25 mouse cellular contexts compared by ENCODE assay signal in genomic region chr11:108682014-108682413, GRCm38 (mm10).
"Had no signal": no experiment of that assay in that cellular context is flagged by ENCODE, and none has a peak within 500 bp of the region (broad histone marks: within the 10 kb centered on the region; RNA-seq: fewer than 3 reads in every experiment).

No protein-coding gene starts in this region.

- H3K27ac ChIP-seq: gastrocnemius, adult 2 months; heart, embryonic 10.5 days; hindbrain, embryonic 10.5 days; hindbrain, embryonic 12.5 days; hindbrain, embryonic 14.5 days; intestine, embryonic 15.5 days; layer of hippocampus, adult 2 months; left cerebral cortex, adult 2 months; limb, embryonic 10.5 days; limb, embryonic 12.5 days had no signal

- H3K27me3 ChIP-seq: heart, embryonic 12.5 days; hindbrain, embryonic 12.5 days; intestine, embryonic 15.5 days; limb, embryonic 12.5 days had no signal

- ATAC-seq: hindbrain, embryonic 16.5 days; inflammation-experienced regulatory T-cells, adult 6 months; intestine, embryonic 15.5 days; intestine, postnatal 0 days had no signal

- H3K4me1 ChIP-seq: heart, embryonic 10.5 days; hindbrain, embryonic 10.5 days; hindbrain, embryonic 12.5 days; intestine, embryonic 15.5 days; limb, embryonic 10.5 days; limb, embryonic 12.5 days had no signal

- DNase-seq: gastrocnemius, adult 2 months; gastrocnemius, postnatal 10 days; gastrocnemius, postnatal 25 days; heart, adult 18-20 months; heart, postnatal 10 days; heart, postnatal 4 days; kidney, adult 18-20 months; kidney, adult 8-10 months; kidney, postnatal 10 days; kidney, postnatal 25 days; kidney, postnatal 4 days; liver had no signal

- H3K36me3 ChIP-seq: heart, embryonic 10.5 days; heart, embryonic 12.5 days; hindbrain, embryonic 10.5 days; hindbrain, embryonic 12.5 days; intestine, embryonic 15.5 days; limb, embryonic 10.5 days; limb, embryonic 12.5 days had no signal

- H3K4me3 ChIP-seq: gastrocnemius, adult 2 months; heart, embryonic 10.5 days; heart, embryonic 12.5 days; hindbrain, embryonic 10.5 days; hindbrain, embryonic 12.5 days; intestine, embryonic 15.5 days; layer of hippocampus, adult 2 months; left cerebral cortex, adult 2 months; limb, embryonic 10.5 days; limb, embryonic 12.5 days had no signal
